Mouse (Mus musculus): ENCODE measurements around the gene Cited1.
"Not testable (repeated sequence)": the region's sequence is repeated elsewhere in the genome, so short reads cannot be mapped to it uniquely, and the experiment has no call there.

- TF ChIP-seq BHLHE40 (IDR thresholded peaks at IDR 0.05; ENCODE audit: low read depth, low read length); MAX (IDR thresholded peaks at IDR 0.05; ENCODE audit: low read length); NELFE (IDR thresholded peaks at IDR 0.05; ENCODE audit: low read depth, low read length): not testable (repeated sequence)
- TF ChIP-seq CTCF (conservative IDR thresholded peaks at IDR 0.05 in 1 of 2, IDR thresholded peaks at IDR 0.05 in 1 of 2; ENCODE audit: low read depth in 2 of 2, low read length in 2 of 2), result peak; percentile 38 to 63; a peak in 3 of 4 replicates
These were observed 36.6 kb downstream of the Cited1 start for GRCm38 (mm10) chrX:102215356-102215755.
